Mouse (Mus musculus) heart, embryonic 10.5 days (tissue): ENCODE data around the gene Map10. TPM values are rescaled to one million over a fixed set of nuclear protein-coding genes. Genes with fewer than 3 reads are reported as not detected.

ENCODE experiments used
- DNase-seq: peaks from one replicate; pipeline ENCODE4 v3.0.0-alpha.2; 2017; ENCODE audit warnings: low spot score
- H3K27ac ChIP-seq: fragments of 300-500 bp; sonication (generic); 2 replicates; pipeline ENCODE4 v1.5.1; 2016; ENCODE audit warnings: mild to moderate bottlenecking
- H3K27me3 ChIP-seq: fragments of 300-500 bp; sonication (generic); 2 replicates; pipeline ENCODE4 v1.6.1; 2016; ENCODE audit warnings: mild to moderate bottlenecking; ENCODE audit not compliant: poor library complexity, insufficient read depth, severe bottlenecking
- H3K36me3 ChIP-seq: fragments of 300-500 bp; sonication (generic); 2 replicates; pipeline ENCODE4 v1.6.1; 2016; ENCODE audit warnings: mild to moderate bottlenecking, moderate library complexity
- H3K4me1 ChIP-seq: fragments of 300-500 bp; sonication (generic); 2 replicates; pipeline ENCODE4 v1.6.1; 2016; ENCODE audit warnings: mild to moderate bottlenecking
- H3K4me3 ChIP-seq: fragments of 300-500 bp; sonication (generic); 2 replicates; pipeline ENCODE4 v1.5.1; 2016; ENCODE audit warnings: mild to moderate bottlenecking, moderate library complexity
- H3K9me3 ChIP-seq: fragments of 300-500 bp; sonication (generic); 2 replicates; pipeline ENCODE4 v1.6.1; 2016; ENCODE audit warnings: mild to moderate bottlenecking, moderate library complexity
- WGBS: fragments of 180-500 bp; shearing (Covaris S2); methylation state at CpG from one replicate; pipeline ENCODE4 v1.1.7; 2016; 5-methylcytosine and 5-hydroxymethylcytosine counted together
- polyA plus RNA-seq: library from polyadenylated mRNA; unstranded; fragments of >200 nt; fragmentation: Nextera tagmentation; extraction: Ambion mirVana; gene quantifications from 2 replicates; pipeline ENCODE4 v1.2.1, GENCODE M21; 2016

Map10 gene
- polyA plus RNA-seq, 1 experiment from 2014 or later = 6.3 TPM

- H3K4me3 ChIP-seq = no peak overlapping the region
- WGBS = 84% methylated on average over 6 of the region's 6 CpGs
- H3K4me1 ChIP-seq = peaks cover 4% of the 10 kb centered on the region; the same call in 1 of the 2 replicates
- DNase-seq = peak; percentile 47
- no peaks in the 10 kb centered on the region for H3K9me3 ChIP-seq
- no peaks in the 10 kb centered on the region for H3K36me3 ChIP-seq
- H3K27me3 ChIP-seq = no peaks in the 10 kb centered on the region
- no peak overlapping the region for H3K27ac ChIP-seq
These were observed 7.9 kb downstream of the Map10 start for GRCm38 (mm10) chr8:125677484-125677883.

GRCm38 (mm10) chr8:125678854-125679648 is 9.4 kb downstream of the Map10 start:
- Histone ChIP-seq H3K4me1 (peaks cover 4% of the 10 kb centered on the region; the same call in 1 of the 2 replicates), H3K36me3 (no peaks in the 10 kb centered on the region), H3K9me3 (no peaks in the 10 kb centered on the region), H3K27ac (peak overlapping the region; percentile 17; the same call in 1 of the 2 replicates), H3K4me3 (no peak overlapping the region), H3K27me3 (no peaks in the 10 kb centered on the region)
- no peak for DNase-seq
- 77% methylated on average over 8 of the region's 8 CpGs for WGBS

GRCm38 (mm10) chr8:125680851-125681408 is 11.3 kb downstream of the Map10 start:
- no peaks in the 10 kb centered on the region for H3K27me3 ChIP-seq
- H3K36me3 ChIP-seq = no peaks in the 10 kb centered on the region
- DNase-seq = no peak
- WGBS = 50% methylated on average over 8 of the region's 8 CpGs
- H3K4me1 ChIP-seq = peaks cover 15% of the 10 kb centered on the region
- H3K4me3 ChIP-seq = no peak overlapping the region
- H3K9me3 ChIP-seq = no peaks in the 10 kb centered on the region
- no peak overlapping the region for H3K27ac ChIP-seq

GRCm38 (mm10) chr8:125685216-125685760 is 15.7 kb downstream of the Map10 start:
- Histone ChIP-seq H3K9me3 (no peaks in the 10 kb centered on the region), H3K4me3 (no peak overlapping the region), H3K27me3 (no peaks in the 10 kb centered on the region), H3K27ac (peak overlapping the region; percentile 81), H3K4me1 (peaks cover 23% of the 10 kb centered on the region), H3K36me3 (no peaks in the 10 kb centered on the region)
- DNase-seq = no peak
- 60% methylated on average over 6 of the region's 6 CpGs for WGBS

- Histone ChIP-seq H3K36me3 (no peaks in the 10 kb centered on the region), H3K4me1 (peaks cover 30% of the 10 kb centered on the region), H3K9me3 (no peaks in the 10 kb centered on the region), H3K4me3 (no peak overlapping the region), H3K27ac (peak overlapping the region; percentile 81), H3K27me3 (no peaks in the 10 kb centered on the region)
- no peak for DNase-seq
- WGBS = 79% methylated on average over 9 of the region's 9 CpGs
These were observed 16.7 kb downstream of the Map10 start for GRCm38 (mm10) chr8:125686221-125686865.

- no peaks in the 10 kb centered on the region for H3K9me3 ChIP-seq
- 77% methylated on average over 15 of the region's 15 CpGs for WGBS
- 0 out of 2 replicates have a peak overlapping the region, but pooled peaks have one; percentile 25 for H3K27ac ChIP-seq
- H3K27me3 ChIP-seq = no peaks in the 10 kb centered on the region
- DNase-seq = no peak
- H3K4me1 ChIP-seq = peaks cover 27% of the 10 kb centered on the region
- no peak overlapping the region for H3K4me3 ChIP-seq
- H3K36me3 ChIP-seq = no peaks in the 10 kb centered on the region
These were observed 20.7 kb downstream of the Map10 start for GRCm38 (mm10) chr8:125690166-125690915.

GRCm38 (mm10) chr8:125690961-125691360 is 21.3 kb downstream of the Map10 start:
- no peaks in the 10 kb centered on the region for H3K9me3 ChIP-seq
- DNase-seq = no peak
- no peaks in the 10 kb centered on the region for H3K27me3 ChIP-seq
- WGBS = 83% methylated on average over 3 of the region's 3 CpGs
- no peak overlapping the region for H3K4me3 ChIP-seq
- no peak overlapping the region for H3K27ac ChIP-seq
- H3K4me1 ChIP-seq = peaks cover 20% of the 10 kb centered on the region; the same call in 1 of the 2 replicates
- no peaks in the 10 kb centered on the region for H3K36me3 ChIP-seq

GRCm38 (mm10) chr8:125692447-125692846 is 22.8 kb downstream of the Map10 start:
- H3K27ac ChIP-seq = no peak overlapping the region

GRCm38 (mm10) chr8:125693197-125693596 is 23.6 kb downstream of the Map10 start:
- Histone ChIP-seq H3K27ac (no peak overlapping the region), H3K27me3 (no peaks in the 10 kb centered on the region), H3K9me3 (0 out of 2 replicates have a peak, but pooled peaks cover under 1% of the 10 kb centered on the region), H3K4me3 (no peak overlapping the region), H3K4me1 (peaks cover 18% of the 10 kb centered on the region; the same call in 1 of the 2 replicates), H3K36me3 (no peaks in the 10 kb centered on the region)
- no peak for DNase-seq
- WGBS = 81% methylated on average over 3 of the region's 3 CpGs

More at GRCm38 (mm10) chr8:125692447-125692846, 22.8 kb downstream of the Map10 start:
- no peaks in the 10 kb centered on the region for H3K36me3 ChIP-seq
- no peaks in the 10 kb centered on the region for H3K27me3 ChIP-seq
- H3K4me3 ChIP-seq = no peak overlapping the region
- 65% methylated on average over 5 of the region's 5 CpGs for WGBS
- peaks cover 18% of the 10 kb centered on the region; the same call in 1 of the 2 replicates for H3K4me1 ChIP-seq
- no peaks in the 10 kb centered on the region for H3K9me3 ChIP-seq
- DNase-seq = no peak

GRCm38 (mm10) chr8:125695951-125696350 is 26.3 kb downstream of the Map10 start:
- H3K4me3 ChIP-seq = no peak overlapping the region
- no peak overlapping the region for H3K27ac ChIP-seq
- peaks cover 7% of the 10 kb centered on the region; the same call in 1 of the 2 replicates for H3K9me3 ChIP-seq
- no peak for DNase-seq
- H3K36me3 ChIP-seq = no peaks in the 10 kb centered on the region
- H3K27me3 ChIP-seq = no peaks in the 10 kb centered on the region
- H3K4me1 ChIP-seq = 0 out of 2 replicates have a peak, but pooled peaks cover 3% of the 10 kb centered on the region
- 84% methylated on average over 6 of the region's 6 CpGs for WGBS

- WGBS = 78% methylated on average over 6 of the region's 6 CpGs
- Histone ChIP-seq H3K27me3 (no peaks in the 10 kb centered on the region), H3K4me3 (no peak overlapping the region)
These were observed 29.9 kb downstream of the Map10 start for GRCm38 (mm10) chr8:125699391-125700025.

GRCm38 (mm10) chr8:125700407-125700806 is 30.8 kb downstream of the Map10 start:
- Histone ChIP-seq H3K4me3 (no peak overlapping the region), H3K9me3 (peaks cover 7% of the 10 kb centered on the region; the same call in 1 of the 2 replicates), H3K36me3 (no peaks in the 10 kb centered on the region), H3K27me3 (no peaks in the 10 kb centered on the region), H3K4me1 (no peaks in the 10 kb centered on the region), H3K27ac (no peak overlapping the region)
- no peak for DNase-seq
- WGBS = 82% methylated on average over 7 of the region's 7 CpGs

More at GRCm38 (mm10) chr8:125699391-125700025, 29.9 kb downstream of the Map10 start:
- H3K27ac ChIP-seq = no peak overlapping the region
- H3K9me3 ChIP-seq = peaks cover 7% of the 10 kb centered on the region; the same call in 1 of the 2 replicates
- H3K36me3 ChIP-seq = no peaks in the 10 kb centered on the region
- no peak for DNase-seq
- H3K4me1 ChIP-seq = no peaks in the 10 kb centered on the region
